Mouse (Mus musculus): ENCODE data around the gene Acoxl.

The Acoxl gene

GRCm38 (mm10) chr2:127904918-127905317 lies 66.2 kb downstream of the Acoxl start:
- DNase-seq = no peak

DNA sequence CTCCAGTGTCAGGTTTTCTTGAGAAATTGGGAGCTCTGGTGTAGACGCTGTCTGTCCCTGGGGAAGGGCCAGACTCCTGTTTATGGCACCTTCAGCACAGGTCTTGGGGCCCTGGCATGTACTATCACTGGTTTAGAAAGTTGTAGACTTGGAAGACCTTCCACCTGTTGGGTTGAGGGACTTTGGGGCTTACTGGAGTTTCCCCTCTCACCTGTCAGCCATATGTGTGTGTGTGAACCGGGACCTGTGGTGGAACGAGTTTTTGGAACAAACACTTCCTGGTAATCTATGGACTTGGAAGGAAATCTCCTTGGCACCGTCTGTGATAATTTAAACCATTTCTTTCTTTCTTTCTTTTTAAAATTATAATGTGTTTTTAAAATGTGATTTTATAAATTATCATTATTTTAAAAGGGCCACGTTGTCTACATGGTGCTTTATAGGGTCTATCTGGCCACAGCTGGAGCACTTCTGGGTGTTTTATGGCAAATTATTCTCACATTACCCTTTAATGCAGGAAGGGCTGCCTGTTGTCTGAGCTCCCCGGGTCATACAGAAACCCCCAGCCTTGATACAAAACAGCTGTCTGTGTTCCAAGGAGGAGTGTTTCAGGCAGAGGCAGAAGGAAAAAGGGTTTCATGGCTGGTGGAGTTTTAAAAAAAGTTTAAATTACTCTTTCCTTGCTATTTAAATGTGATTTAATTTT lies 68.5 kb downstream of the Acoxl start:
- no peak for DNase-seq

DNA sequence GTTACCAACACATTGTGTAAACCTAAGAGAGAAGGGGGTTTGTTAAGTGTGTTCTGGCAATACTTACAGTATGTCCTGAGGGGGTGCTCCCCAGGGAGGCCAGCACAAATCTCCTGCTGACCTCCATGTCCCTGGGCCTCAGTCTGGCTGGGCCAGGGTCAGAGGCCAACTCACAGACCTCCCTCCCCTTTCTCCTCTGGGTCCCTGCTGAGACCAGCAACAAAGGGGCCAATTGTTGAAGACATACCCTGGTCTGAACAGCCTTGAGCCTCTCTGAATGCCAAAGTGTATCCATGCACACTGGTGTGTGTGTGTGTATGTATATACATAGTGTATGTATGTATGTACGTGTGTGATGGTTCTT lies 69.0 kb downstream of the Acoxl start:
- no peak for DNase-seq

DNA sequence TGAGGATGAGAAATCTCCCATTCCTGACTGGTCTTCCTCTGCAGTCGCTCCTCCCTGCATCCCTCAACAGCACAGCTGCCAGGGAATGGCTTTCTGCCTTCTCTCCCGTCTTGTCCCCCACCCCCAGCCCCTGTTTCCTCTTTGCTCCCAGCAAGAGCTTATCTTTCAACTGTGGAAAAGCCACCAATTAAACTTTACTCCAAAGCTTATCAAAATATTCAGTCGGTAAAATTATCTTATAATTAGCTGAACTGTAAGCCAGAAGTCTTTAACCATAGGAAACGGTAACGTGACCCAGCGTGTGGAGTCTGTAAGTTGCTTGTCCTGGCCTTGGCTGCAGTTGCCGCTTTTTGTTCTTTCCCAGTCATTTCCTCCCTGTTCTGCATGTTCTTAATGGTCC lies 70.2 kb downstream of the Acoxl start:
- no peak for DNase-seq

- no peak for DNase-seq
These were observed 71.1 kb downstream of the Acoxl start for GRCm38 (mm10) chr2:127909790-127910189.

GRCm38 (mm10) chr2:127911579-127911978 lies 72.9 kb downstream of the Acoxl start:
- DNase-seq = no peak

- no peak for DNase-seq
These were observed 75.4 kb downstream of the Acoxl start for GRCm38 (mm10) chr2:127914047-127914446.

DNA sequence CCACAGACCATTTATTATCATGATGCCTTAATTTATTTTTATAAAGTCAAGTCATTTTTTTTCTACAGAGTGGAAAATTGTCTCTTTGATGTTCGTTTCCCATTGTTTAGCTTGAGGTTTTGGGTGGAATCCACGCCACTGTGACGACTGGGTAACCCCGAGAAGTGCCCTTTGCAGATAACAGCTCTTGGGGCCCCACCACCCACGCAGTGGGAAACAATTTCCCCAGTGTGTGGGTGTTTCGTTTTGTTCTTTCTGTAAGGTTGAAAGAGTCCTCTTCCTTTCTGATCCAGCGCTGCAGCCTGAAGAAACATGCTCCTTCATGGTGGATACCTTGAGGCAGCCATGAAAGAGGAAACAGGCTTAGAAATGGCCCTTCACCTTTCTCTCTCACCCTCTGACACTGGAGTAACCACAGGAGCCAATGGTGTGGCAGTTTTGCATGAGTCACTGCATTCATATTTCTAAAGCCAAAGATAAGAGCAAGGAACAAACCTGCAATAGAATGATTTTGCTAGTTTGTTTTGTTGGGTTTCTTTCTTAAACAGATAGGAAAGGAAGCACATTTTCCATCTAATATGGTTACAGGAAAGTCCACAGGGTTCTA lies 78.2 kb downstream of the Acoxl start:
- no peak for DNase-seq

- DNase-seq = no peak
These were observed 81.1 kb downstream of the Acoxl start for GRCm38 (mm10) chr2:127919740-127920139.

GRCm38 (mm10) chr2:127922036-127922901 lies 83.6 kb downstream of the Acoxl start:
- no peak for DNase-seq

- DNase-seq = no peak
These were observed 84.5 kb downstream of the Acoxl start for GRCm38 (mm10) chr2:127923077-127923680.

GRCm38 (mm10) chr2:127926679-127927324 lies 88.1 kb downstream of the Acoxl start:
- no peak for DNase-seq

DNA sequence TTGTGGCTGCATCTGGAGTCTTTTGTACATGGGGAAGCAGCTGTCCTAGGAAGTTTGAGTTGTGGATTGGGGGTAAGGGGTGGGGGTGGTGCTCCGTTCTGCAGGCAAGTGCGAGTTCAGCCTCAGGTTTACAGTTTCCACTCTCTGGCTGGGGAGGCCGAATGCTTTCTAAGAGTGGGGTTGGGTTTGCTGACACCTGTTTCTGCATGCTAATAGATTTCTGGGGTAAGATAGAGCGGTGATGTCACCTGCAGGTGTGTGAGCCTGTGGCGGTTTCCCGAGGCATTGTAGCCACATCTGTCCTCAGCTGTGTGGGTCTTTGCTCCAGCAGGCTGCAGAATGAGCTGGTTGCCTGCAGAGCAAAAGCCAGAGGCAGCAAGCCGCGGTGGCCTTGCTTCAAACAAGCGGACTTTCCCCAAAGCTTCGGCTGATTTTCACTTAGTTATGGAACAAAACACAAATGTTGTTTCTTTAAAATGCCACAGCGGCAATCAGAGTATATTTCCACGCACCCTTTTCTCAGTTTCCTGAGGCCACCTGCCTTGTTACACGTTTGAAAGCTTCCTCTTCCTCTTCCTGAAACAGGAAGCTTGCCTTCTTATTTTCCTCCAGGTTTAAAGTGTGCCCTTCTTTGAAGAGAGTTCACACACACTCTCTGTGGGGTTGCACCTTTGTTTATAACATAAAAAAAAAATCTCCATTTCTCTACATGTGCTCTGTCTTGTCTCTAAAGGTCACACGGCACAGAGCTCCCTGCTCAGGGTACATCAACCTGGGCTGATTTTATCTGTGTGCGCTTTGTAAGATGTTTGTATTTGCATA lies 89.0 kb downstream of the Acoxl start:
- no peak for DNase-seq

DNA sequence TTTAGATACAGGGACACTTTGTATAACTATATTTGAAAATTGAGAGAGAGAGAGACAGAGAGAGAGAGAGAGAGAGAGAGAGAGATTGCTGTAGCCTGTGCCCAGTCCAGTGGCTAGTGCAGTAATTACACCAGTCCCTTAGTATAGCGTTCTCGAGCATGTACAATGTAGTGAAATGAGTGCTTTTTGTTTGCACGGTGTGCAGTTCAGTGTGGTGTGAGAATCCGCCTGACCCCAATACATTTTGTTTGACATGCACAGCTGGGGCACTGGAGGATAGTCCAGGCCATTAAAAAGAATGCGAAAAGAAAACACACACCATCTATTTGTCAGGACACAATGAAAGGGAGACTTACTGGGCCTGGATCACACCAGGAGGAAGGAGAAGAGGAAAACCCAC lies 89.6 kb downstream of the Acoxl start:
- DNase-seq = no peak

- no peak for DNase-seq
These were observed 90.2 kb downstream of the Acoxl start for GRCm38 (mm10) chr2:127928871-127929270.

DNA sequence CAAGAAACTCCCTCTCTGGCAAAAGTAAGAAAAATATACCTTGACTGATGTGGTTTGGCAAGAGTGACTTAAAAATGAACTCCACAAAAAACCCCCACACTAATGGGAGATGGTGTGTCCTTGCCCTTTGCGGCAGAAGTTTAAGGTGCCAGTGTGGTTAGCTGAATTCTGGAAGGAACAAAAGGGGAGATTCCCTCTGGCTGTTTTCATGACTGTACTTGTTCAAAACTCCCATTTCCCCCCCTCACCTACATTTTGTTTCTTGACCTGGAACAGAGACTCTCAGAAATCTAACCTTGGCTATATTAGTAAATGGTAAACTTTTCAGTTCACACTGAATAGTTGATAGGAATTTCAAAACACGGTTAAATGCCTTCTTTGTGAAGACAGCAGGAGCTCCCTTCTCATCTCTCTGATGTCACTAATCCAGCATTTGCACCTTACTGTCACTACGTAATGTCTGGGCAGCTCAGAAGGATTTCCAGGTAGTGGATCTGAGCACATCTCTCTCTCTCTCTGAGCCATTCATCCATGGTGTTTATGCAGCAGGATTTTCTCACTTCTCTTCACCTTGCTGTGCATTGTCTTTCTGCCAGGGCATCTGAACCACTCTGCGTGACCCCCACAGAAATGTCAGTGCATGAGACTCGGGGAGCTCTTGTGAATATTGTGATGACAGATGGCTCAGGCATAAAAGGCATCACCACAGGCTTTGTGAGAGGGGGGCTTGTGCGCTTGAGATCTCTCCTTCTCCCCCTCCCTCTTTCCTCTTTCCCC lies 91.5 kb downstream of the Acoxl start:
- DNase-seq = no peak

DNA sequence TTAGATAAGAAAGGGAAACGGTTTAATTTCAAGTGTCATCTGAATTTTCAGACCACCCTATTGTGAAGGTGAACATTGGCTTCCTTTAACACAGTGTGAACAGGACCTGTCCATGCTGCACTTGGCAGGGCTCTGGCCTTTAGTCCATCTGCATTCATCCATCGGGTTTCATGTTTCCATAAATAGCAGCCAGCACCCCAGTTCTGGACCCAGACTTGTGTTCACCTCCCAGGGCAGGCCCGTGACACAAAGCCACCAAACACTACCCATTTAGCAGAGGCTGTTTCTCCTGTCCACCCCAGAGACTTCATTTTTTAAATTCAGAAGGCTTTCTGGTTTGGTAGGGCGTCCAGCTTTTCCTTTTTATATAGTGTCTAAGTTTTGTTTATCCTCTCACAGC lies 92.9 kb downstream of the Acoxl start:
- DNase-seq = no peak

DNA sequence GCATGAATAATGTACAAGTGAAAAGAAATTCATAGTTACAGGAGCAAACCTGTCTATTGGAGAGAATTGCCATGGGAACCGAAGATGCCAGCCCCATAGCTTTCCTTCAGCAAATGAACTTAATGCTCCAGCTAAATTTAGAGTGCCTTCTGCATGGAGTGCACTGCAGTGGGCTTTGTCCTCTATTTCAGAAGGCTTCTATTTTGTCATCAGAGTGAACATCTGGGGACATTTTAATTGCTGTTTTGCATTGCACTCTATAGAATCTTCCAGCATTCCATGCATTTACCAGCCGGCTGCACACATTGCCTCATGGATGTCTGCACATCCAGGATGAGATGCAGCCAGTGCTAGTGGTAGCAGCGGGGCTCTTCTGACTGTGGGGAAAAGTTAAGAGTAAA lies 94.9 kb downstream of the Acoxl start:
- DNase-seq = no peak

DNA sequence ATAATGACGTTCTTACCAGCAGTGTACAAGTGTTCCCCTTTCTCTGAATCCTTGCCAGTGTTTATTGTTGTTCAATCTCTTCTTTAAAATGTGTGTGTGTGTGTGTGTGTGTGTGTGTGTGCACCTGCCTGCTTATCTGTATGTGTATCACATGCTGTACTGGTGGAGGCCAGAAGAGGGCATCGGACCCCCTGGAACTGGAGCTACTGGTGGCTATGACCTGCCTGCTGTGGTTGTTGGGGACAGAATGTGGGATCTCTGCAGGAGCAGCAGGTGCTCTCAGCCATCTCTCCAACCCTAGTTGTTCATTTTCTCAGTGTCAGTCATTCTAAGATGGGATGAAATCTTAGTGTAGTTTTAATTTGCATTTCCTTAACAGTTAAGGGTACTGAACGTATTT lies 98.4 kb downstream of the Acoxl start:
- no peak for DNase-seq

- DNase-seq = no peak
These were observed 100.5 kb downstream of the Acoxl start for GRCm38 (mm10) chr2:127939206-127939605.

- DNase-seq = peak; percentile 12
These were observed 121.9 kb downstream of the Acoxl start for GRCm38 (mm10) chr2:127960579-127960978.
